Mouse (Mus musculus) left cerebral cortex, adult 8-10 months (tissue): Measurements from ENCODE around the gene Tubb2b. TPM values are rescaled to one million over a fixed set of nuclear protein-coding genes. Genes with fewer than 3 reads are reported as not detected.

Experiments used
- total RNA-seq, 4 experiments: library from RNA; stranded (reverse); gene quantifications; 2 replicates each; pipeline ENCODE4 v1.2.4; 2022

The Tubb2b gene
- total RNA-seq, 4 experiments from 2014 or later: 158 to 170 (median 167) TPM

Other genes starting within 250 kb of the Tubb2b start
- 1 to 10 TPM in 1 of 4 experiments, under 1 TPM in 3; 0.39 to 1.7 (median 0.77) TPM for gene Serpinb6c, start 224.8 kb downstream of the Tubb2b start, total RNA-seq
- gene Nqo2, start 165.8 kb downstream of the Tubb2b start, total RNA-seq: 1 to 10 TPM; 5.7 to 9.0 (median 7.8) TPM
- 1 to 10 TPM; 6.1 to 6.9 (median 6.5) TPM for gene Ripk1, start 128.1 kb downstream of the Tubb2b start, total RNA-seq
- gene Serpinb6a, start 127.7 kb downstream of the Tubb2b start, total RNA-seq: 10 to 100 TPM; 36.0 to 44.5 (median 39.3) TPM
- 10 to 100 TPM; 41.4 to 49.8 (median 45.9) TPM for gene Bphl, start 92.9 kb downstream of the Tubb2b start, total RNA-seq
- 100 to 1,000 TPM; 633 to 733 (median 691) TPM for gene Tubb2a, start 52.5 kb downstream of the Tubb2b start, total RNA-seq
- 10 to 100 TPM; 22.1 to 27.2 (median 25.6) TPM for gene Psmg4, start 32.5 kb upstream of the Tubb2b start, total RNA-seq
- gene Slc22a23, start 214.7 kb upstream of the Tubb2b start, total RNA-seq: 10 to 100 TPM; 51.6 to 55.1 (median 53.4) TPM